Mouse (Mus musculus) liver, embryonic 13.5 days (tissue): ENCODE measurements at regions not wholly inside any gene's neighbourhood (a gene's known extent, or its start where the extent isn't known, plus 50 kb on each side); places are given as distances from the start of the nearest gene placed in this dataset.

Experiments
- ATAC-seq: fragments of 200-750 bp; cut with Nextera tagmentation; 2 replicates; pipeline ENCODE4 v1.8.0; 2017; ENCODE audit warnings: low read depth, mild to moderate bottlenecking, moderate number of reproducible peaks, moderate library complexity
- DNase-seq: peaks from one replicate; pipeline ENCODE4 v3.0.0; 2022
- H3K27ac ChIP-seq: fragments of 300-500 bp; sonication (generic); 2 replicates; pipeline ENCODE4 v1.5.1; 2015; ENCODE audit warnings: moderate library complexity, mild to moderate bottlenecking, inconsistent platforms
- H3K27me3 ChIP-seq: fragments of 300-500 bp; sonication (generic); 2 replicates; pipeline ENCODE4 v1.6.1; 2015; ENCODE audit warnings: mild to moderate bottlenecking, inconsistent platforms
- H3K36me3 ChIP-seq: fragments of 300-500 bp; sonication (generic); 2 replicates; pipeline ENCODE4 v1.6.1; 2015; ENCODE audit warnings: mild to moderate bottlenecking, inconsistent platforms
- H3K4me1 ChIP-seq: fragments of 300-500 bp; sonication (generic); replicated peaks from 2 replicates; pipeline ENCODE4 v1.6.1; 2015; ENCODE audit warnings: inconsistent platforms
- H3K4me2 ChIP-seq: fragments of 300-500 bp; sonication (generic); 2 replicates; pipeline ENCODE4 v1.6.1; 2015; ENCODE audit warnings: inconsistent platforms, mild to moderate bottlenecking, moderate library complexity
- H3K4me3 ChIP-seq: fragments of 300-500 bp; sonication (generic); replicated peaks from 2 replicates; pipeline ENCODE4 v1.5.1; 2015; ENCODE audit warnings: mild to moderate bottlenecking, inconsistent platforms
- H3K9ac ChIP-seq: fragments of 300-500 bp; sonication (generic); 2 replicates; pipeline ENCODE4 v1.6.1; 2015; ENCODE audit warnings: mild to moderate bottlenecking, inconsistent platforms
- H3K9me3 ChIP-seq: fragments of 300-500 bp; sonication (generic); replicated peaks from 2 replicates; pipeline ENCODE4 v1.6.1; 2016; ENCODE audit warnings: inconsistent platforms
- WGBS: fragments of 180-500 bp; shearing (Covaris S2); methylation state at CpG from one replicate; pipeline ENCODE4 v1.1.7; 2015; ENCODE audit not compliant: insufficient replicate concordance; 5-methylcytosine and 5-hydroxymethylcytosine counted together

DNA sequence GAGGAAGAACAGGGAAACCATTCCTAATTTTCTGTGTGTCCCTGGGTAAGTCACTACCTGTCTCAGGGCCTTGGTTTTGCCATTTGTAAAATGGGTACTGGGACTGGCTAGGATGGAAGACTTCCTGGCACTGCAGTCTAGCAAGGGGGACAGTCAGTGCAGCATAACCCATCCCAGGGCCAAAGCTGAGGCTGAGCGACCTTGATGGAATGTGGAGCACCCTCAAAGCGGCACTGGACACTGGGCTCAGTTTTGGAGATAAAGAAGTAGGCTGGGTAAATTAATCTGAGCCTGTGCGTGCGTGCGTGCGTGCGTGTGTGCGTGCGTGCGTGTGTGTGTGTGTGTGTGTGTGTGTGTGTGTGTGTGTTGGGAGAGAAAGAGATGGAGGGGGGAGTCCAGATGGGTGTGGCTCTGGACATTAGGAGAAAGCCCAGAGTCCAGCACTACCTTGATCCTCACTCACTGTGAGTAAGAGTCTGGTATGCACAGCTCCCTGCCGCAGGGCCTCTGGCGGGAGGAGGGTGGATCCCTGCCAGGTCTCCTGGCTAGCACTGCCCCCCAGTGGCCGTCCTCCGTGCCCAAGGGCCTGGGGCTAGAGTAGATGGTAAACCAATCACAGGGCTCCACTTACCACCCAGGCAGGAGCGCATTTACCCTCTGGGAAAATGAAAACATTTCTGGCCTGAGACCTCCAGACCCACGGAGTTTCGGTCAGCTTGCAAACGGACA is 320.3 kb upstream of the Dio3 start:
- Histone ChIP-seq H3K27ac (no peak overlapping the region), H3K27me3 (no peaks in the 10 kb centered on the region), H3K4me1 (no peaks in the 10 kb centered on the region), H3K9ac (no peak overlapping the region), H3K4me3 (no peak overlapping the region), H3K4me2 (no peak overlapping the region), H3K9me3 (no peaks in the 10 kb centered on the region), H3K36me3 (no peaks in the 10 kb centered on the region)
- DNase-seq: peak; percentile 29
- WGBS: 53% methylated on average over 18 of the region's 18 CpGs
- peak; percentile 74 for ATAC-seq

DNA sequence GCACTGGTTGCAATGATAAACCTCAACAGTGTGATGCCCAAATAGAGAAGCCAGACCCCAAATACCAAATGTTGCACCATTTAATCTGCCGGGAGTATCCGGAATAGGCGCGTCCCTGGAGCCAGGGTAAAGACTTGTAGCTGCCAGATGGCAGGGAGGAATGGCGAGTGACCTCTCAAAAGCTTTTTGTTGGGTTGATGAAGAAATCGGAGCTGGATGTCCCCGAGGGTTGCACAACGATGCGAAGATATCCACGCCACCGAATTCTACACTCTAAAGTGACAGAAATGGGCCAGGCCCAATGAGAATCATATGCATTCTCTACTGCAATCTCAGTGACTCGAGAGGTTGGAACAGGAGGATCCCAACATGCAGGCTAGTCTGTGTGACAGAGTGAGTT is 312.1 kb upstream of the Dio3 start:
- 71% methylated on average over 12 of the region's 12 CpGs for WGBS
- H3K4me1 ChIP-seq: no peaks in the 10 kb centered on the region
- no peak overlapping the region for H3K4me2 ChIP-seq

DNA sequence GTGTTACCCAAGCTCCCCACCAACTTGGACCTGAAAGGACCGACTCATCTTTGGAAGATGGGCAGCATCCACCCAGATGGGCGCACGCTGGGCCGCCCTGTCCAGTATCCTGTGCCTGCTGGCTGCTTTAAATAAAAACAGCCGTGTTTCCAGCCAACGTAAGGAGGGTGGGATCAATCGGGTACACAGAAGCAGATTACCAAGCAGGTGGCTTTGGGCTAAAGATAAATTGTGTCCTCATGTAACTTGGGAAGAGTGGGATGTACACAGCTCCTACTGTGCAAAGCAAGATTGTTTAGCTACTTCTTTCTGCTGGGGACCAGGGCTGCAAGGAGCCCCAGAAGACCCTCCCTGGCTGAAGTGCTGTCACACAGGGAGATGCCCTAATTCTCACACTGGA is 310.6 kb upstream of the Dio3 start:
- H3K4me2 ChIP-seq: no peak overlapping the region

More for the DNA sequence above, 312.1 kb upstream of the Dio3 start:
- no peaks in the 10 kb centered on the region for H3K36me3 ChIP-seq
- no peak for ATAC-seq
- no peaks in the 10 kb centered on the region for H3K27me3 ChIP-seq
- H3K9ac ChIP-seq: no peak overlapping the region
- no peaks in the 10 kb centered on the region for H3K9me3 ChIP-seq
- H3K4me3 ChIP-seq: no peak overlapping the region
- H3K27ac ChIP-seq: no peak overlapping the region
- DNase-seq: no peak

DNA sequence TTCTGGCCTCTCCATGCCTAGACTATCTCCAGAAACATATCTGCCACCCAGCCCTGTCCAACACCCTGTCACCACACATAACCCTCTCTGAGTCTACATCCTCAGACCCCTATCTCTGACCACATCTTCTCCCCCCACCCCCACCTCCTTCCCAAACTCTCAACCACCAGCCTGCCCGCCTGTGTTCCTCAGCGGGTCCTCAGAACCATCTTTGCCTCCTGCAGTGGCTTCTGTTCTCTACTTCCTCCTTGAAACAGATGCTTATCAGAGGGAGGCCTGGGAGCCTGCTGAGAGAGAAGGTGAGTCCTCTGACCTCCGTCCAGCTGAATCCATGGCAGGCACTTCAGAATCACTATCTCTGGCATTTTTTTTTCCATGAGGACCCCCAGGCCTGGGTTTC is 307.4 kb upstream of the Dio3 start:
- Histone ChIP-seq H3K9me3 (no peaks in the 10 kb centered on the region), H3K4me2 (no peak overlapping the region), H3K27me3 (no peaks in the 10 kb centered on the region), H3K27ac (no peak overlapping the region), H3K4me1 (no peaks in the 10 kb centered on the region), H3K9ac (no peak overlapping the region), H3K36me3 (no peaks in the 10 kb centered on the region), H3K4me3 (no peak overlapping the region)
- DNase-seq (no peak), ATAC-seq (no peak; the same call in 1 of the 2 replicates)
- 12% methylated on average over 3 of the region's 3 CpGs for WGBS

More for the DNA sequence above, 310.6 kb upstream of the Dio3 start:
- ATAC-seq (no peak), DNase-seq (no peak)
- no peak overlapping the region for H3K4me3 ChIP-seq
- no peaks in the 10 kb centered on the region for H3K9me3 ChIP-seq
- no peak overlapping the region for H3K9ac ChIP-seq
- WGBS: 67% methylated on average over 7 of the region's 7 CpGs
- no peaks in the 10 kb centered on the region for H3K27me3 ChIP-seq
- no peaks in the 10 kb centered on the region for H3K4me1 ChIP-seq
- no peak overlapping the region for H3K27ac ChIP-seq
- H3K36me3 ChIP-seq: no peaks in the 10 kb centered on the region

DNA sequence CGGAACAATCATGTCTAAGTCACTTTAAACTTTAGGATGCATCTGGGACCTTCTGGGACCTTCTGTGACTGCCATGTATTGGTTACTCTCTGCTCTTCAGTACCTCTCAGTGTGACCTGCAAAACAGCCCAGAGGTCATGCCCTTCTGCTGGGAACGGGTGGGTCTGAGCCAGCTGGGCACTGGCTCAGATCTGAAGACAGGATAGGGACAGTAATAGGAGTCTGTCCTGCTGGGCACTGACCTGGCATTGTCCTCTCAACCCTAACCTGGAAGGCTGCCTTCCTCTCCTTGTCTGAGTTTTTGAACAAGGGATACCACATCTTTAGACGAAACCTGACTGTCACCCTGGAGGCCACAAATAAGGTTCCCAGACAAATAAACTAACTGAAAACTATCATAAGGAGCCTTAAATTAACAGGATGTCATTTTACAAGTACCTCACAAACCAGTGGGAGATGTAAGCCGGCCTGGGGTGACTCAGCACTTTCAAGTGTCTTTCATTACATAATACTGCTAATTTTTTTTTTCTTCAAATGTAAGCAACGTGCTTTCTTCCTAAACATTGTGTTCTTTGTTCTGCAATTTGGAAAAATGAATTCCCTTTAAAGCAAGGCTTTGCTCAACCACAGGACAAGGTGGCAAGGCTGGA is 306.4 kb upstream of the Dio3 start:
- Histone ChIP-seq H3K4me2 (no peak overlapping the region), H3K27me3 (no peaks in the 10 kb centered on the region), H3K9me3 (no peaks in the 10 kb centered on the region), H3K4me3 (no peak overlapping the region), H3K36me3 (no peaks in the 10 kb centered on the region), H3K4me1 (no peaks in the 10 kb centered on the region), H3K27ac (no peak overlapping the region), H3K9ac (no peak overlapping the region)
- WGBS: 33% methylated on average over 5 of the region's 5 CpGs
- DNase-seq: no peak
- ATAC-seq: no peak

DNA sequence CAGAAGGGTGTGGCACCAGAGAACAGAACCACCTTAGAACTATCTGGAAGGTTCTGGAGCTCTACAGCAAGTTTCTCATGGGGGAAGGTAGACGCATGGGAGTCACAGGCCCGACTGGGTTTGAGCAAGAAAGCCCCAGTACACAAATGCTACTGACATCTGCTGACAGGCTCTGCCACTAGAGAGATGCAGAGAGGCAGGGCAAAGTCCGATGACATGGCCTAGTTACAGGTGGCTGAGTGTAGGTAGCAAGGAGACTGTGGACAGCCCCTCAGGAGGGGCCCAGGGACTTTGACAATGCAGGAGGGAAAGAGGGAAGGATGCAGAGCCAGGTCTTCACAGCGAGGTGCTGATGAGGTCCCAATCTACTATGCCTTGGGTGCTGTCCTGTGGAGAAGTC is 305.3 kb upstream of the Dio3 start:
- Histone ChIP-seq H3K36me3 (no peaks in the 10 kb centered on the region), H3K27me3 (no peaks in the 10 kb centered on the region), H3K9me3 (no peaks in the 10 kb centered on the region), H3K9ac (no peak overlapping the region), H3K4me2 (no peak overlapping the region), H3K4me1 (no peaks in the 10 kb centered on the region), H3K4me3 (no peak overlapping the region), H3K27ac (no peak overlapping the region)
- ATAC-seq (no peak; the same call in 1 of the 2 replicates), DNase-seq (no peak)
- WGBS: 59% methylated on average over 4 of the region's 4 CpGs

DNA sequence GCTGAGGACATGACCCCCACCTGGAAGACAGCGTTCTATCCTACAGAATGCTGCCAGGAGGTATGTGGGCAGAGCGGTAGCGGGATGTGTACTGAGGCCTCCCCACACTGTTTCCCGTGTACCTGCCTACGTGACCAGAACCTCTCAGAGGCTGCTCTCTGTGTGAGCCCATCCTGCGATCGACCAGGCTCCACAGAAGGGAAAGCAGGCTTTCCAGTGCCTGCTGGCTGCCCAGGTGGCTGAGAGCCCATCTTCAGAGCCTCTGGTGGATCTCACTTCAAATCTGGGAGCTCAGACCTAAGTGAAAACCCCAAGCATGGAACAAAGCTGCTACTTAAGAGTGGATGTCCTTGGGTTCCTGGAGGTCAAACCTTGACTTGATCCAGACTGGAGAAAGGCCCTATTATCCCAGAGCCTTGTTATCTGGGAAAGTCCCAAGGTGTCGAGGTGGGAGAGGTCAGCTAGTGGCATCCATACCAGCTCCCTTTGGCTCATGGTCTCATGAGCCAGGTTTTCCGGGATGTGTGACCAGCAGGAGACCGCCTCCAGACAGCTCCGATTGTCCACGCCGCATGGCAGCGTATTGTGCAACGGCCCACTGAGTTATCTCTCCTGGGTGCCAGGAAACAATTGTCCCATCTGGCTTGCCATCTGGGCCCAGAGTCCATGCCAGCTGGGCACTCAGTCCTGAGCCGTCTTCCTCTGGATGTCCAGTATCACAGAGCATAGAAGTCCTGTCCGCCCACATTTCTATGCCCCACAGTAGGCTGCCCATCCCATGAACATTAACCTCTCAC is 303.5 kb upstream of the Dio3 start:
- no peaks in the 10 kb centered on the region for H3K4me1 ChIP-seq
- H3K4me2 ChIP-seq: no peak overlapping the region
- no peak overlapping the region for H3K27ac ChIP-seq
- no peaks in the 10 kb centered on the region for H3K27me3 ChIP-seq
- no peak overlapping the region for H3K4me3 ChIP-seq
- no peaks in the 10 kb centered on the region for H3K9me3 ChIP-seq
- DNase-seq (no peak), ATAC-seq (no peak)
- 75% methylated on average over 17 of the region's 17 CpGs for WGBS
- H3K9ac ChIP-seq: no peak overlapping the region
- no peaks in the 10 kb centered on the region for H3K36me3 ChIP-seq

DNA sequence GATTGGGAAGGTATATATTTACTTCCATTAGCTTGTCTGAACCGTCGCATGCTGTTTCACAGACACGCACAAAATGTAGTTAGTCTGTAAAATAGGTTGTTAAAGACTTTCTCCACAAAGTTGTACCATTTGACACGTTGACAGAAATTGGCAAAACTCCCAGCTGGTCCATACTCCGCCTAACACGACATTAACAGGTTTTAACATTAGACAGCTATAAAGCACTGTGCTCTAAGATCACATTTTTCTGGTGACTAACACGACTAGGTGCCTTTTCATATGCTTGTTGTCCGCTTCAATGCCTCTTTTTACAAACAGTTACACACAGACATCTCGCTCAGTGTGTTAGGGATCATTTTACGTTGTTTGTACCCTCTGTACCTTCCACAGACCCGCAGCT is 294.2 kb upstream of the Dio3 start:
- H3K27ac ChIP-seq: no peak overlapping the region
- H3K4me3 ChIP-seq: no peak overlapping the region
- no peak for ATAC-seq
- no peaks in the 10 kb centered on the region for H3K4me1 ChIP-seq
- H3K27me3 ChIP-seq: no peaks in the 10 kb centered on the region
- no peaks in the 10 kb centered on the region for H3K9me3 ChIP-seq
- H3K9ac ChIP-seq: no peak overlapping the region
- H3K36me3 ChIP-seq: no peaks in the 10 kb centered on the region
- no peak overlapping the region for H3K4me2 ChIP-seq
- no peak for DNase-seq
- WGBS: 68% methylated on average over 11 of the region's 11 CpGs

DNA sequence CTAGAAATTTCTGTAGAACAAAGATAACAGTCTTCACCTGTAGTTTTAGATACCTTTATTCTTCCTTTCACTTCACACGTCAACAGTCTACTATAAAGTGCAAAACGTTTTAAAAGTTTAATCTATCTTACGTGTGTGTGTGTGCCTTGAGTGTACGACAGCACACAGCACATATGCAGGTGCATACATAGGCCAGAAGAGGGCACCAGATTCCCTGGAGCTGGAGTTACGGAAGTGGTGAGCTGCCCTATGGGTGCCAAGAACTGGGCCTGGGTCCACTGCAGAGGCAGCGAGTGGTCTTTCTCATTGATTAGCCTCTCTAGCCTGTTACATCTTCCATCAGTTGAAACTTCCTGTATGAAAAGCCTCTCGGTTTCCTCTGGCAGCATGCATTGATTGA is 285.5 kb upstream of the Dio3 start:
- no peak overlapping the region for H3K9ac ChIP-seq
- ATAC-seq (no peak), DNase-seq (no peak)
- no peak overlapping the region for H3K4me2 ChIP-seq
- H3K9me3 ChIP-seq: peaks cover 17% of the 10 kb centered on the region; the same call in 1 of the 2 replicates
- H3K4me1 ChIP-seq: no peaks in the 10 kb centered on the region
- no peaks in the 10 kb centered on the region for H3K27me3 ChIP-seq
- H3K4me3 ChIP-seq: no peak overlapping the region
- H3K27ac ChIP-seq: no peak overlapping the region
- 68% methylated on average over 7 of the region's 7 CpGs for WGBS
- H3K36me3 ChIP-seq: no peaks in the 10 kb centered on the region

DNA sequence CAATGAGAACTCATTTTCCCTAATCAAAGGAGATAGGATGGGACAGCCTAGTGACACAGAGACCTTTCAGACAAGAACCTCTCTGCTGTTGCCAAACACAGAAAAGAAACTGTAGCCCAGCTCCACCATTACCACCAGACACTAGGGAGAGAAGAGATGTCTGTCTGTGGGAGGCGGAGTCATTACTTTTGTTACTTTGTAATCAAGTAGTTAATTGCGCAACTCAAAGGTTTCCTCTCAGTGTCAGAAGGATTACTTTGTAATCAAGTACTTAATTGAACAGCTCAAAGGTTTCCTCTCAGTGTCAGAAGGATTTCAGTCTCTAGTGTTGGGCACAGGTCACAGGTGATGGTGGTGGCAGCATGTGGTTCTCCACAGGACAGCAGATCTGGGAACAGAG is 276.2 kb upstream of the Dio3 start:
- Histone ChIP-seq H3K36me3 (no peaks in the 10 kb centered on the region), H3K4me2 (no peak overlapping the region), H3K27me3 (no peaks in the 10 kb centered on the region), H3K4me1 (no peaks in the 10 kb centered on the region), H3K9me3 (no peaks in the 10 kb centered on the region), H3K4me3 (no peak overlapping the region), H3K27ac (no peak overlapping the region), H3K9ac (no peak overlapping the region)
- WGBS: 84% methylated on average over 2 of the region's 2 CpGs
- ATAC-seq (no peak), DNase-seq (no peak)

DNA sequence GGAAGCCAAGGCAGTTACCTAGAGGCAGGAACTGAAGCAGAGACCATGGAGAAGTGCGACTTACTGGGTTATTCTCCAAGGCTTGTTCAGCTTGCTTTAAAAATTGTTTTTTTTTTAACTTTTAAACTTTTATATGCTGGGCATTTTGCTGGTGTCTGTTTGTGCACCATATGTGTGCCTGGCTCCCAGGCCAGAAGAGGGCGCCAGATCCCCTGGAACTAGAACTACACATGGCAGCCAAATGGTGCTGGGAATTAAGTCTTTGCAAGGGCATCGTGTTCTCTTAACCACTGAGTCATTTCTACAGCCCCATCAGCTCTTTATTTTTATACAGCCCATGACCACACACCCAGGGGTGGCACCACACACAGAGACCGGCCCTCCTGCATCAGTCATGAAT is 269.7 kb upstream of the Dio3 start:
- DNase-seq (no peak), ATAC-seq (no peak)
- Histone ChIP-seq H3K36me3 (no peaks in the 10 kb centered on the region), H3K4me3 (no peak overlapping the region), H3K4me1 (no peaks in the 10 kb centered on the region), H3K9ac (no peak overlapping the region), H3K9me3 (no peaks in the 10 kb centered on the region), H3K27me3 (no peaks in the 10 kb centered on the region), H3K27ac (no peak overlapping the region), H3K4me2 (no peak overlapping the region)
- 39% methylated on average over 4 of the region's 4 CpGs for WGBS
